Mouse (Mus musculus): ENCODE measurements at regions not wholly inside any gene's neighbourhood (a gene's known extent, or its start where the extent isn't known, plus 50 kb on each side); places are given as distances from the start of the nearest gene placed in this dataset.

DNA sequence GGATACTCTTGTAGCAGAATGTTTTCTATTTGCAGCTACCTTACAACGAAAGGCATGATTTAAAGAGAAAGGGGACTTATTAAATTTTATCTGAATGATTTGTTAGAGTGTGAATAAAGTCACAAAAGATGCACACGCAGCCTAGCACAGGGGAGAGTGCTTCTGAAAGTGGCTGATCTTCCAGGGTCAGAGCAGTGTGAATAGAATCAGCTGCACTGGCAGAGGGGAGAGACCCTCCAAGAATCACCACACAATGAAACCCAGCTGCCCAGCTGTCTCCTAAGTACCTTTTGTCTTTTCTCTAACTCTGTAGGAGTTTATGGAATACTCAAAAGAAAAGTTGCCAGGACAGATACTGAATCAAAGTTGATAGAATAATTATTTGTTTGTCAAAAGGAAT lies 443.1 kb downstream of the 1190002N15Rik start:
- no peak overlapping the region for H3K4me3 ChIP-seq (replicated peaks; ENCODE audit: insufficient read depth, low read depth, low read length)
- no peaks in the 10 kb centered on the region for H3K4me1 ChIP-seq (ENCODE audit: control insufficient read depth, insufficient read depth, low read length)
- H3K27me3 ChIP-seq (ENCODE audit: control insufficient read depth, insufficient read depth, low read length): no peaks in the 10 kb centered on the region
- no peak overlapping the region for H3K27ac ChIP-seq (ENCODE audit: insufficient read depth, low read length)
- 49% methylated on average over 2 of the region's 2 CpGs for WGBS
- TF ChIP-seq CTCF (IDR thresholded peaks at IDR 0.05; ENCODE audit: borderline replicate concordance, insufficient read depth, low read depth, low read length): no peak
- no peak for DNase-seq

DNA sequence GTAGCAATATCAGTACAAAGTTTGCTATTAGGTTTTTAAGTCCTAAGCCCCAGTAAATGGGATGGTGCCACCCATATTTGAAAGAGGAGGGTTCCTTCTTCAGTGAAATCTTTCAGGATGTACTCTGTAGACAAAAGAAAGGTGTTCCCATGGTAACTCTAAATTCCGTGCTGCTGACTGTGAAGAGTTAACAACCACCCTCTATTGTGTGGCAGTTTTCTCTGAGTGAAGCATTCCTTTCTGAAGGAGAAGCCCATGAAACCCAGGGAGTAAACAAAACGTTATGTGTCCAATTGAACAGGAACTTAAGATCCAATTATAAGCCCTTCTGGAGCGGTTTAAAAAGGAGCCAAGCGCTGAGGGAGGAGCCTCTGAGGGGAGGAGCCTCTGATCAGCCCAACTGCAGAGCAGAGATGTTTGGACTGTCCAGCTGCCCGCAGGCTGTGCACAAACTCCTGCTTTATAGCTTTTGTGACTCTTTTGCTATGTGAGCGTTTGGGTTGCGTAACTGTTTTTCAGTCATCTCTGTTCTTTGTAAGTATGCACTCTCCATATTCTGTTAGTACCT lies 446.1 kb downstream of the 1190002N15Rik start:
- Histone ChIP-seq H3K27ac (ENCODE audit: insufficient read depth, low read length) (no peak overlapping the region), H3K4me1 (ENCODE audit: control insufficient read depth, insufficient read depth, low read length) (no peaks in the 10 kb centered on the region), H3K27me3 (ENCODE audit: control insufficient read depth, insufficient read depth, low read length) (no peaks in the 10 kb centered on the region), H3K4me3 (replicated peaks; ENCODE audit: insufficient read depth, low read depth, low read length) (no peak overlapping the region)
- TF ChIP-seq POLR2A (IDR thresholded peaks at IDR 0.05; ENCODE audit: borderline replicate concordance, insufficient read depth, low read length): no peak
- no peak for TF ChIP-seq CTCF (IDR thresholded peaks at IDR 0.05; ENCODE audit: borderline replicate concordance, insufficient read depth, low read depth, low read length)
- WGBS: 54% methylated on average over 7 of the region's 7 CpGs
- no peak for DNase-seq

DNA sequence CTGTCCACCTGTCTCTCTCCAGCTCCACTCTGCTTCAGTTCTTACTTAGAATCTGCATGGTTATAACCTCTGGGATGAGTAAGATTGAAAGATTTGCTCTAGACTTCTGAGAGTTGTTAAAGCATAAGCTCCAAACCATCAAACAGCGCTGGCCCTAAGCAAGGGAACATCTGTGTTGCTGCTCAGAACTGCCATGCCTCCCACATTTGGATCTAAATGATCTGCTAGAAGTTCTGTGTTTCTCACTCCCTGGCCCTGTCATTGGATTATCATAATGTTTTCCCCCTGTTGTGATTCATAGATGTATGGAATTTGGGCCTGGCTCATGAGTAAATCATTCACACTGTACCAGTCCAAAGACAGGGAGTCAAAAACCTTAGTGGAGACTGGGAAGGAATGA lies 448.1 kb downstream of the 1190002N15Rik start:
- TF ChIP-seq CTCF (IDR thresholded peaks at IDR 0.05; ENCODE audit: borderline replicate concordance, insufficient read depth, low read depth, low read length) (no peak), POLR2A (IDR thresholded peaks at IDR 0.05; ENCODE audit: borderline replicate concordance, insufficient read depth, low read length) (no peak)
- Histone ChIP-seq H3K4me3 (replicated peaks; ENCODE audit: insufficient read depth, low read depth, low read length) (no peak overlapping the region), H3K27me3 (ENCODE audit: control insufficient read depth, insufficient read depth, low read length) (no peaks in the 10 kb centered on the region), H3K4me1 (ENCODE audit: control insufficient read depth, insufficient read depth, low read length) (no peaks in the 10 kb centered on the region), H3K27ac (ENCODE audit: insufficient read depth, low read length) (no peak overlapping the region)
- 98% methylated on average over 1 of the region's 1 CpGs for WGBS
- no peak for DNase-seq

DNA sequence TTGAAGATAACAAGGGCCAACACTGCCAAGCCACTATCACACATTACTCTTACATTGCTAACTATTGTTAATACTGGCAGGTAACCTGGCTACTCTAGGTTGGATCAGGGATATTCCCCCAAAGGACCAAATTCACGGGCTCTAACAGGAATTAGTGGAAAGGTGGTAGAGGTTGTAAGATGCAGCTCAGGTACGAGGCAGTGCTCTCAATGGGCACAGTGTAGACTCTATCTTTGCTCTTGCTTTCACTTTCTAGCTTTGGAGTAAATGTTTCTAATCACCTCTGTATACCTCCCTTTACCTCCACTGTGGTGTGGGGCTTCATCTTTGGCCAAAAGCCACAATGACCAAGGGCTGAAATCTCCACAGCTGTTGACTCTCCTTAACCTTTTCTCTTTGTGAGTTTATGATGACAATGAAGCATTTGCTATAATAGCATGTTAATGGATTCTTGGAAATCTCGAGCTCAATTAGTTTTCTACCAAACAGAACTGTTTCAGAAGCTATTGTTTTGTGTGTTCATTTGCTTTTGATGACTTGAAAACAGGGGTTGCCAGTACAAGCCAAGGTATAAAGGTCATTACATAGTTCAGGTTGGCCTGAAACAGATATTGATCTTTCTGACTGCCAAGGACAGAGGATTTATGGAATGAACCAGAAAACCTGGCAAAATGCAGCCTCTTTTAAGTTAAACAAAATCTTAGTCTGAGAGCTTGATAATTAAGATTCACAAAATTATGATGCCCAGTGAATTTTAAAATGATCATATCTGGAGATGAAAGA lies 454.1 kb downstream of the 1190002N15Rik start:
- no peak for TF ChIP-seq CTCF (IDR thresholded peaks at IDR 0.05; ENCODE audit: borderline replicate concordance, insufficient read depth, low read depth, low read length)
- TF ChIP-seq POLR2A (IDR thresholded peaks at IDR 0.05; ENCODE audit: borderline replicate concordance, insufficient read depth, low read length): no peak
- H3K27ac ChIP-seq (ENCODE audit: insufficient read depth, low read length): no peak overlapping the region
- DNase-seq: no peak
- H3K4me1 ChIP-seq (ENCODE audit: control insufficient read depth, insufficient read depth, low read length): no peaks in the 10 kb centered on the region
- H3K27me3 ChIP-seq (ENCODE audit: control insufficient read depth, insufficient read depth, low read length): no peaks in the 10 kb centered on the region
- H3K4me3 ChIP-seq (replicated peaks; ENCODE audit: insufficient read depth, low read depth, low read length): no peak overlapping the region
- WGBS: 81% methylated on average over 3 of the region's 3 CpGs

DNA sequence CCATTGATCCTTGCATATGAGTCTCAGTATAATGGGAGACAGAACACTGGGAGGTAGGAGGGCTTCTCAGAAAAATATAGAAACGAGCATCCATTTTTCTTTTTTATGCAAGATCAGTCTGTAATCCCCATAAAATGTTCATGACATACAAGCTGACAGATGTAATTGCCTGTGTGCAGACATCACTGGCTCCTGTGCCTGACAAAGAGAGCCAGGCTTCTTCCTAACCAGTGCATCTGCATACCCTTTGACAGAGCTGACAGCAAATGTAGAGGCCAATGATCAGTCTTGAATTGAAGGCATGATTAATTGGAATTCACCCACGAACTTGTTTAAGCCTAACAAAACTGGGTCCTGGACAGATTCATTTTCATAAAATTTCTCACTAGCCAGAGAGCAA lies 463.0 kb downstream of the 1190002N15Rik start:
- Histone ChIP-seq H3K4me3 (replicated peaks; ENCODE audit: insufficient read depth, low read depth, low read length) (no peak overlapping the region), H3K27ac (ENCODE audit: insufficient read depth, low read length) (no peak overlapping the region), H3K27me3 (ENCODE audit: control insufficient read depth, insufficient read depth, low read length) (no peaks in the 10 kb centered on the region), H3K4me1 (ENCODE audit: control insufficient read depth, insufficient read depth, low read length) (no peaks in the 10 kb centered on the region)
- 23% methylated on average over 2 of the region's 2 CpGs for WGBS
- TF ChIP-seq CTCF (IDR thresholded peaks at IDR 0.05; ENCODE audit: borderline replicate concordance, insufficient read depth, low read depth, low read length): no peak
- no peak for DNase-seq

DNA sequence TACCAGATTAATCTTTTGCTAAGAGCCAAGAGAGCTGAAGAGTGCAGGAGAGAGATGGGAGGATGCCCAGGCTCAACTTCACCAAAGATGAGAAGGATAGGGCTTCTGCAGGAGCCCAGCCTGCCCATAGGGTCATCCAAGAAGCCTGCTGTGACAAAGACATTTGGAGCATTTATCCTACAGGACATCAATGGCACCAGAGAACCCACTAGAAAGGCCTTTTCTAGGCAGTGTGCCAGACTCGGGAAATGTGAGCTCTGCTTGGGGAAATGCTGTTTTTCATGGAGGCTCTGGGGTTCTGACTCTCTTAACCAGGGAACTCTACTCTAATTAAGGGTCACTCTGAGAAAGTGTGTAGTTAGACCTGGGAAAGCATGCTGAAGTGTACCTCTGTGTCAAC lies 470.8 kb downstream of the 1190002N15Rik start:
- Histone ChIP-seq H3K4me1 (ENCODE audit: control insufficient read depth, insufficient read depth, low read length) (no peaks in the 10 kb centered on the region), H3K27ac (ENCODE audit: insufficient read depth, low read length) (no peak overlapping the region), H3K4me3 (replicated peaks; ENCODE audit: insufficient read depth, low read depth, low read length) (no peak overlapping the region), H3K27me3 (ENCODE audit: control insufficient read depth, insufficient read depth, low read length) (no peaks in the 10 kb centered on the region)
- WGBS: 12% methylated on average over 1 of the region's 1 CpGs
- TF ChIP-seq CTCF (IDR thresholded peaks at IDR 0.05; ENCODE audit: borderline replicate concordance, insufficient read depth, low read depth, low read length) (no peak), POLR2A (IDR thresholded peaks at IDR 0.05; ENCODE audit: borderline replicate concordance, insufficient read depth, low read length) (no peak)
- peak in 1 of 2 experiments; percentile 17 for DNase-seq

DNA sequence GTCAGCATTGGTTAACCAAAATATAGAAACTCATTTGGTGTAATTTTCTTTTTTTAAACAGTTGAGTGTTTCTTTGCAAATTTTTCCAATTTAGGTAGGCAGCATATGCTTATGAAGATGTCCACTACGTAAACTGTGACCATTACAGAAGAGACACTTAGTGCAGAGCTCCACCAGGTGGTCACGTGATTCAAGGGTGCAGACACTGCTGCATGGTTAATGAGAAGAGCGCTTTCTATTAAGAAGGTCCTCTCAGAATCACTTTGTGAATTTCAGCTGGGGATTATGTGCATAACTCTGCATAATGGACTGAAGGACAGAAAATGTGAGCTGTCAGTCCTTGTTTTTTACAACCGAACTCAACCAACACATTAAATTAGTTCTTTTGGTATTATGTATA lies 484.7 kb downstream of the 1190002N15Rik start:
- Histone ChIP-seq H3K4me1 (ENCODE audit: control insufficient read depth, insufficient read depth, low read length) (no peaks in the 10 kb centered on the region), H3K27ac (ENCODE audit: insufficient read depth, low read length) (no peak overlapping the region), H3K27me3 (ENCODE audit: control insufficient read depth, insufficient read depth, low read length) (no peaks in the 10 kb centered on the region), H3K4me3 (replicated peaks; ENCODE audit: insufficient read depth, low read depth, low read length) (no peak overlapping the region)
- TF ChIP-seq POLR2A (IDR thresholded peaks at IDR 0.05; ENCODE audit: borderline replicate concordance, insufficient read depth, low read length) (no peak), CTCF (IDR thresholded peaks at IDR 0.05; ENCODE audit: borderline replicate concordance, insufficient read depth, low read depth, low read length) (no peak)
- no peak for DNase-seq
- 84% methylated on average over 4 of the region's 4 CpGs for WGBS

DNA sequence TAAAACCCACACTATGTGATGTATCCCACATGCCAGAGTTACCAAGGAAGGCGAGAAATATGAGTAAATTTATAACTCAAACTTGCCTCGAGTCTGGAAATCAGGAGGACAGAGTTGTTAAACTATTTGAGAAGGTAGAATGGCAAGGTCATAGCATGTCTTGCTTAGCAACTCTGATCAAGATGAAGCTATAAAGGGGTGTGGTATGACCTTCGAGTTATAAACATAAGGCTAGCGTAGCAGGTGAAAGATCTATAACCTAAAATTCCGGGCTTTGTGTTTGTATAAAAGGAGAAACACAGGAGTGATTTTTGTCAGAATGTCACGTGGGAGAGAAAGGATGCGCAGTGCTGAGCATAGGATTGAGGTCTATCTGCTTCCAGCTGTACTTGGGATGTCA lies 490.0 kb downstream of the 1190002N15Rik start:
- no peak overlapping the region for H3K4me3 ChIP-seq (replicated peaks; ENCODE audit: insufficient read depth, low read depth, low read length)
- H3K27me3 ChIP-seq (ENCODE audit: control insufficient read depth, insufficient read depth, low read length): no peaks in the 10 kb centered on the region
- no peak overlapping the region for H3K27ac ChIP-seq (ENCODE audit: insufficient read depth, low read length)
- TF ChIP-seq CTCF (IDR thresholded peaks at IDR 0.05; ENCODE audit: borderline replicate concordance, insufficient read depth, low read depth, low read length) (no peak), POLR2A (IDR thresholded peaks at IDR 0.05; ENCODE audit: borderline replicate concordance, insufficient read depth, low read length) (no peak)
- 92% methylated on average over 7 of the region's 7 CpGs for WGBS
- H3K4me1 ChIP-seq (ENCODE audit: control insufficient read depth, insufficient read depth, low read length): no peaks in the 10 kb centered on the region
- no peak for DNase-seq

Measured in cerebellum, adult 2 months (tissue).